Mouse (Mus musculus): ENCODE measurements at regions not wholly inside any gene's neighbourhood (a gene's known extent, or its start where the extent isn't known, plus 50 kb on each side); places are given as distances from the start of the nearest gene placed in this dataset.

DNA sequence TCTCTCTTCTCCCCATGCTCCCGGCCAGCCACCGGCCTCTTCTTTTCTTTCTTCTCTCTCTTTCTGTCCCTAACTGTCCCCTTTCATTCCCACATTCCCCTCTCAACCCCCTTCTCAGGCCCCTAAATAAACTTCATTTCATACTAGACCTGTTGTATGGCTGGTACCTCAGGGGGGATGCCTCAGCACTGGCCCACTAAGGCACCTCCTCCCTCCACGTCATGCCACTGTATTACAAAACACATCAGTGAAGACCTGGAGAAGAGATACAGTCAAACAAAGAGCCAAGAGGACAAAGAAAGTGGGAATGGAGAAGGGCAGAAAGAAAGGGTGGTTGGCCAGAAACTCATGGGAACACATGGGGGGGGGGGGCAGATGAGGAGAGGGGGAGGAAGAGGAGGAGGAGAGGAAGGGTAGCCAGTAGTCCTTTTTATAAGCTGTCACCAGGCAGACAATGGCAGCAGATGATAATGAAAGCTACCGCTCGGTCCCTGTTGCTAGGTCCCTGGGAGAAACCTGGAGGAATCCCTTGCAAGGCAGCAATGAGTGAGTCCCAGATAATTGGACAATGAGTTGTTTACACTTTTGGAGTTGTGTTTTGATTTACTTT is 224.5 kb upstream of the Pfn2 start:
- TF ChIP-seq EP300 (IDR thresholded peaks at IDR 0.05; ENCODE audit: low read depth) (no peak), CTCF (IDR thresholded peaks at IDR 0.05; ENCODE audit: low read depth) (no peak)

All from liver, embryonic 14.5 days (tissue).